In the genomic region with DNA sequence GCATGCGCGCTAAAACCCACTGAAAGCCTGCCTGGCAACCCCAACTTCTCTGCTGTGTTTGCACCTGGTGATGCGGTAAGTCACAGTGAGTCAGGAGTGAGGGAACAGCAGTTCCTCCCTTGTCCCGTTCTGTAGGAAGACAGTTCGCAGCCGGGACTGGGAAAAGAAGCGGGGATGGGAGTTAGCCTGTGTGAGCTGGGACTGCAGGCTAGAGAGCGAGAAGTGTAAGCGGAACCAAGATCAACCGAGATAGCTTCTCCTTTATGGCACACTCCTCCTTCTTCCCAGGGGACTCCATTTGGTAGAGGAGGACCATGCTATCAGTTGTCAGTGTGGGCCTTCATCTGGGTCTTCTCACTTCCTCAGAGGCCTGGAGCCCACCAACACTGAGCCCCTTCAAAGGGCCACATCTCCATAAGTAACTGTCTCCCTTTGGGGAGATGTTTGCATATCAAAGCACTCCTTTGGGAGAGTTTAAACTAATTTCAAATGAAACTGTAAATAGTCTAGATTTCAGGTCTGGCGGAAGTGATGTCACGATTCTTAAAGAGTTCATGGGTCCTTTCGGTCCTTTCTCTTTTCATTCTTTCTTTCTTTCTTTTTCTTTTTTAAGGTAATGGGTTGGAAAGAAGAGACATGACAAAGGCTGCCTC, we compare ENCODE assay signal across 14 mouse cellular contexts. TPM values are rescaled to one million over a fixed set of nuclear protein-coding genes. Genes with fewer than 3 reads are reported as not detected.
DNase-seq lines count a peak whose midpoint lies in the region; ATAC-seq and TF ChIP-seq lines count a peak whose summit lies in the region.
"Had no signal": no experiment of that assay in that cellular context is flagged by ENCODE, and none has a peak within 500 bp of the region (broad histone marks: within the 10 kb centered on the region; RNA-seq: fewer than 3 reads in every experiment).

No protein-coding gene starts in this region.

- 28% methylated on average over 13 of the region's 13 CpGs for WGBS in hindbrain, embryonic 11.5 days
- WGBS in hindbrain, embryonic 14.5 days, result 33% methylated on average over 13 of the region's 13 CpGs

- H3K4me3 ChIP-seq in hindbrain, embryonic 11.5 days (ENCODE audit: low read depth, low read length), result no peak overlapping the region
- no peak overlapping the region for H3K4me3 ChIP-seq in hindbrain, embryonic 14.5 days (replicated peaks; ENCODE audit: low read length)
- H3K4me3 ChIP-seq in E14TG2a.4 (replicated peaks; ENCODE audit: low read length), result peak overlapping the region; percentile 60

- H3K4me1 ChIP-seq in hindbrain, embryonic 11.5 days (replicated peaks; ENCODE audit: control insufficient read depth, insufficient read depth, low read length), result peaks cover 15% of the 10 kb centered on the region; the same call in 1 of the 2 replicates
- no peaks in the 10 kb centered on the region for H3K4me1 ChIP-seq in hindbrain, embryonic 14.5 days (replicated peaks; ENCODE audit: control insufficient read depth, insufficient read depth, low read length)
- H3K4me1 ChIP-seq in E14TG2a.4 (replicated peaks; ENCODE audit: low read depth, low read length), result peaks cover 85% of the 10 kb centered on the region

- peak; percentile 51; the same call in 1 of the 2 replicates for ATAC-seq in hindbrain, embryonic 11.5 days (ENCODE audit: low FRiP score)
- no peak for ATAC-seq in hindbrain, embryonic 14.5 days (ENCODE audit: low FRiP score)
- ATAC-seq in megakaryocyte, adult 5-6 weeks (ENCODE audit: poor library complexity, severe bottlenecking), result peak; percentile 28; the same call in 1 of the 2 replicates
- no peak for ATAC-seq in monocyte, adult 5-6 weeks (replicated peaks; ENCODE audit: insufficient number of reproducible peaks, low FRiP score, low TSS enrichment, poor library complexity, severe bottlenecking)

- no peaks in the 10 kb centered on the region for H3K9me3 ChIP-seq in hindbrain, embryonic 11.5 days (ENCODE audit: control insufficient read depth, low read length)
- no peaks in the 10 kb centered on the region for H3K9me3 ChIP-seq in hindbrain, embryonic 14.5 days (ENCODE audit: control insufficient read depth, low read length)
- no peaks in the 10 kb centered on the region for H3K9me3 ChIP-seq in E14TG2a.4 (ENCODE audit: low read length)

- H3K36me3 ChIP-seq in hindbrain, embryonic 11.5 days (ENCODE audit: control insufficient read depth, insufficient read depth, low read length), result no peaks in the 10 kb centered on the region
- H3K36me3 ChIP-seq in hindbrain, embryonic 14.5 days (replicated peaks; ENCODE audit: control insufficient read depth, insufficient read depth), result no peaks in the 10 kb centered on the region
- peaks cover 4% of the 10 kb centered on the region; the same call in 1 of the 2 replicates for H3K36me3 ChIP-seq in E14TG2a.4 (ENCODE audit: insufficient read depth, low read length)

- no peak for TF ChIP-seq CTCF in E14TG2a.4 (conservative IDR thresholded peaks at IDR 0.05; ENCODE audit: low read length)

- peak; percentile 41 for DNase-seq in hindbrain, embryonic 11.5 days (ENCODE audit: low spot score)
- DNase-seq in hindbrain, embryonic 14.5 days (ENCODE audit: low spot score), result no peak
- DNase-seq in ZHBTc4 (ENCODE audit: low read depth, low spot score), result peak; percentile 68
- no peak for DNase-seq in adrenal gland, postnatal 10 days
- DNase-seq in right cerebral cortex, adult 18-20 months, result no peak
- DNase-seq: cerebellum, adult 11-12 months; heart, postnatal 10 days; layer of hippocampus, adult 9-11 months; left cerebral cortex, postnatal 4 days; lung, adult 2 months had no signal

- H3K4me2 ChIP-seq in hindbrain, embryonic 11.5 days (replicated peaks; ENCODE audit: low read depth, low read length), result no peak overlapping the region
- H3K4me2 ChIP-seq in hindbrain, embryonic 14.5 days (replicated peaks), result no peak overlapping the region

- no peak overlapping the region for H3K9ac ChIP-seq in hindbrain, embryonic 11.5 days (ENCODE audit: low read depth, low read length)
- no peak overlapping the region for H3K9ac ChIP-seq in hindbrain, embryonic 14.5 days

- no peaks in the 10 kb centered on the region for H3K27me3 ChIP-seq in hindbrain, embryonic 11.5 days (ENCODE audit: control insufficient read depth, insufficient read depth, low read length)
- no peaks in the 10 kb centered on the region for H3K27me3 ChIP-seq in hindbrain, embryonic 14.5 days (ENCODE audit: control insufficient read depth, insufficient read depth, low read length)
- no peaks in the 10 kb centered on the region; the same call in 1 of the 2 replicates for H3K27me3 ChIP-seq in E14TG2a.4 (ENCODE audit: insufficient read depth, low read length)

- peak overlapping the region; percentile 85 for H3K27ac ChIP-seq in hindbrain, embryonic 11.5 days (ENCODE audit: low read depth, low read length)
- H3K27ac ChIP-seq in hindbrain, embryonic 14.5 days, result no peak overlapping the region
- H3K27ac ChIP-seq: kidney, postnatal 0 days had no signal

RNA-seq across cellular contexts. Expression of a gene that starts 24.1 kb away (rescaled TPM):
- 8.9 and 10.8 TPM in 2 replicates for polyA plus RNA-seq in hindbrain, embryonic 11.5 days (2014; fragmentation: Nextera tagmentation; extraction: Ambion mirVana)
- 6.7 and 7.9 TPM in 2 replicates for polyA plus RNA-seq in hindbrain, embryonic 14.5 days (2014; fragmentation: Nextera tagmentation; extraction: Ambion mirVana)
- total RNA-seq in megakaryocyte, adult 5-6 weeks (2015), result 0.38 and 0.55 TPM in 2 replicates
- total RNA-seq in megakaryocyte, adult 5-6 weeks (2017), result 0.59 and 0.77 TPM in 2 replicates
- 1 to 10 TPM; 5.4 to 9.6 TPM for total RNA-seq in adrenal gland, postnatal 10 days (2021)
- 16.4 to 32.5 TPM (median 17.9 TPM) in 3 replicates for total RNA-seq in monocyte, adult 5-6 weeks (2017)

Comparison
In these comparisons a context has a peak if more than half of its experiments do, and no peak if none do; other contexts are left out.
1. ATAC-seq: peak in hindbrain, embryonic 11.5 days (single experiment) and megakaryocyte, adult 5-6 weeks (single experiment); none in hindbrain, embryonic 14.5 days (single experiment) and monocyte, adult 5-6 weeks (single experiment).
2. DNase-seq: peak in hindbrain, embryonic 11.5 days (single experiment) and ZHBTc4 (single experiment); none in hindbrain, embryonic 14.5 days (single experiment), adrenal gland, postnatal 10 days (single experiment) and right cerebral cortex, adult 18-20 months (single experiment).